Mouse (Mus musculus) left cerebral cortex, postnatal 14 days (tissue): ENCODE results near the gene Dner. TPM values are rescaled to one million over a fixed set of nuclear protein-coding genes. Genes with fewer than 3 reads are reported as not detected.
A peak's percentile ranks its signal among the peaks of the same experiment; 100 is the strongest.

Experiments used
- DNase-seq, 2 experiments: peaks; one replicate each; pipeline ENCODE4 v3.0.0; 2021 to 2022; ENCODE audit warnings: low spot score in 2 of 2, mixed read lengths in 1 of 2
- intact Hi-C: fragments of 180-260 bp; cut with DNase I; formaldehyde crosslinking; loops from one replicate; pipeline ENCODE4 v1.15.1; 2025
- total RNA-seq, 2 experiments: library from RNA; stranded (reverse); gene quantifications; 2 replicates each; pipeline ENCODE4 v1.2.3; 2021

Gene Dner
- total RNA-seq, 2 experiments from 2014 or later = 203 to 215 TPM

GRCm38 (mm10) chr1:84664377-84665118, 31.5 kb downstream of the Dner start:
- DNase-seq = no peak
- intact Hi-C loops = no loop called here

- intact Hi-C loops = no loop called here
- no peak for DNase-seq
Observed at GRCm38 (mm10) chr1:84646781-84647180, 49.2 kb downstream of the Dner start.

DNA sequence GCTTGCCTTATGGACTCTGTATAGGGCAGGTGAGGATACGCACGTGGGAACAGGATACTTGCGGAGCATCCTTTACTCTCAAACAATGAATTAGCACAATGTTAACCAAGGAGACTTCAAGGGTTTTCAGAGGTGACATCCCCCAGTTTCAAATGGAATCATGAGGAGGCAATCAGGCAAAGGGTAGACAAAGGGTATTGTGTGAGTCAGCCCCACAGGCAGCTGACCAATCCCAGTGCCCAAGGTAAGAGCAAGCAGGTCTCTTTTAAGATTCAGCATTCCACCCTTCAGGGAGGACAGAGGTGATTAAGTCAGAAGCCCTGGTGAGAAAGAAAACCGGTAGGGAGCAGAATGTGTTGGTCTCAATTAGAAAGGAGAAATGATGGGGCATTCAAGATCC, 55.6 kb downstream of the Dner start:
- DNase-seq = no peak
- intact Hi-C loops = no loop called here

DNA sequence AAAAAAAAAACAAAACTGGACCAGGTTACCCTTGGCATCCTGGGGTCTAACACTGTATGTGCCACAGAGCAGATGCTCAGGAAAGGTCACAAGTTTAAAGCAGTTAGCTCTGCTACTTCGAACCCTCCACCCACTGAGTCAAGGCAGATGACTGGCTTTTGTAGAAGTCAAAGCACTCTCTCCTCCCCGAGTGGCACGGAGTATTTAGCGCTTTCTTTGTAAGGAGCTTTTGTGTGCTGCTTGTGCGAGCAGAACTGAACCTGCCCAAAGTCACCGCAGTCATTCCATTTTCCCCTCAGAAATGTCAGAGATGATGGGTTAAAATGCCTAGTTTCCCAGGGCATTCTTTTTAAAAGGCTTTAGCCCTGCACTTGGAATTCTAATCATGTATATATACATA, 59.1 kb downstream of the Dner start:
- intact Hi-C loops = no loop called here
- no peak for DNase-seq

- peak in 1 of 2 experiments; percentile 61 for DNase-seq
- intact Hi-C loops = no loop called here
Observed at GRCm38 (mm10) chr1:84628244-84628643, 67.8 kb downstream of the Dner start.

DNA sequence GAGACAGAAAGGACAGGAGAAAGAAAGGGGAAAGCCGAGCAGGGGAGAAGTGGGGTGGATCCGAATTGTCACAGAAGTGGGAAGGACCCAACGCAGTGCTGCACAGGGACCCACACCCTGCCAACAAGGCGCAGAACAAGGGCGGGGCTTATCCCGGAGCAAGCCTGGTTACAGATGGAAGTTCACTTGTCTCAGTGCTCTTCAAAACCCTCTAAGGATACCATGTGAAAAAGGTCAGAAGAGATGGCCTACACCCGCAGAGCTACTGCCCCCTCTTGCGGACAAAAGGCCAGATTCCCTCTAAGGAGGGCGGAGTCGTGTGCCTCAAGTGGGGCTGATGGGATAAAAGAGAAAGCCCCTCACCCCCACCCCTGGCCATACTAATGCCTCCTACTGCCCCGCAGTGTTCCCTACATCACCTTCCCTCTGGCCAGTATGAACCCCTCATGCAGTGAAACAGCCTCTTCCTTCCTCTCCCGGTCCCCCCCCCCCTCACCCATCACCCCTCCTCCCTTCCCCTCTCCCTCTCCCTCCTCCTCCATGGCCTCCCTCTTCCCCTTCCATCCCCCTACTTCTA, 73.0 kb downstream of the Dner start:
- intact Hi-C loops = loop anchor here (5.0 kb wide), 1 partner anchor 74 kb away; the partner anchor contains the start of gene Dner
- no peak for DNase-seq

DNA sequence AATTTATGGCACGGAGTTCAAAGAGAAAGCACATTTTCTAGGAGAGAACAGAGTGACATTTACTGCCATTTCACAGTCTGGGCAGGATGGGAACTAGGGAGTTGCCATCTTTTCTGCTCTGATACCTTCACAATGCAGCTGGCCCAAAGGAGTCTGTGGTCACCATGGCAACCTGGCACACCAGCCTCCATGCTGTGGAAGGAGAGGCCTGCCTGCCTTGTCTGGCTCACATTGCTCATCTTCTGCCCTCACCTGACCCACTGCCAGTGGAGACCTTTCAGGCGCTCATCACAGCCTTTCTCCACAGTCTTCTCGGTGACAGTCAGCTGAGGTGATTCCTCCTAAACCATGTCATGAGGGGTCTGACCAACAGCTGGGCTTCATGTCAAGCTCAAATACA, 74.7 kb downstream of the Dner start:
- peak; percentile 74 to 89 for DNase-seq
- intact Hi-C loops = loop anchor here (5.0 kb wide), 1 partner anchor 76 kb away; the partner anchor contains the start of gene Dner

DNA sequence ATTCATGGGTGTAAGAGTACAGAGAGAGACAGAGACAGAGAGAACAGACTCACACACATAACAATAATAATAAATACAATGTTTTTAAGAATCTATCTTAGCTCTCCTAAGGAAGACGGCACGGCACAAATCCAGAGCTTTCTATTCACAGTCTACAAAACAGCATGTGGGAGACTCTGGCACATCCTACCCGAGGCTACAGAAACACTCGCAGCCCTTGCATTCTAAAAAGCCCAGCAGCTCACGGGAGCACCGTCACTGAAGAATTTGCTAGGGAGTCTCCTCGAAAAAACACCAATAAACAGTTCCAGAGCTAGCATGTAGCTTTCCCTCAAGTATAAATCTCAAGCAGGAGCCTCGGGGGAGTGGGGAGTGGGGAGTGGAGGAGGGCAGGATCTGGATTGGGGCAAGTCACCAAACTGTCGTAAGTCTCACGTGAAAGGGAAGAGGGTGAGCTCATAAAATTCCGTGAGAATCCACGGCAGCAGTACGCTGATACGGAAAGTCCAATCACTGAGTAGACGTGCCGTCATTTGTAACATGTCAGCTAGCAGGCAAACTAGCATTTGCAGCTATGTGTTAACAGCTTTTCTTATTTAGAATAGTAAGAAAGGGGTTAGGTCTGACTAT, 76.8 kb downstream of the Dner start:
- peak; percentile 57 to 65 for DNase-seq
- intact Hi-C loops = no loop called here

DNA sequence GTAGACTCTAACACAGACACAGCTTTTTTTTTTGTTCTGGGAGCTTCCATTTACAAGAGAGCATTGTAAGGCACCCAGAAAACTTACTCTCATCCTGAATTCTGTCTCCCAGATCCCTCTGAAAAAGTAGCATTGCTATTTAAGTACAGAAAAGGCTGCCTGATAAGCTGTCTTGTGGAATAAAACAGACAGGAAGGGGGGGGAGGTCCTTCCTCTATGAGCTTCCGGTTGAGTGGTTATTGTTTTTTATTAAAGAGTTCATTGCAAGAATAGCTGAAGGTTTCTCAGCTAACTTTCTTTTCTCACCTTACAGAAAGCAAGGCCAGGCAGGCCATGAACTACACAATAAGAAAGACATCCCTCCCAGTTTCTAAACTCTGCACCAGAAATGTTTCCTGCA, 77.9 kb downstream of the Dner start:
- no peak for DNase-seq
- intact Hi-C loops = no loop called here

- intact Hi-C loops = no loop called here
- no peak for DNase-seq
Observed at GRCm38 (mm10) chr1:84616133-84616532, 79.9 kb downstream of the Dner start.

DNA sequence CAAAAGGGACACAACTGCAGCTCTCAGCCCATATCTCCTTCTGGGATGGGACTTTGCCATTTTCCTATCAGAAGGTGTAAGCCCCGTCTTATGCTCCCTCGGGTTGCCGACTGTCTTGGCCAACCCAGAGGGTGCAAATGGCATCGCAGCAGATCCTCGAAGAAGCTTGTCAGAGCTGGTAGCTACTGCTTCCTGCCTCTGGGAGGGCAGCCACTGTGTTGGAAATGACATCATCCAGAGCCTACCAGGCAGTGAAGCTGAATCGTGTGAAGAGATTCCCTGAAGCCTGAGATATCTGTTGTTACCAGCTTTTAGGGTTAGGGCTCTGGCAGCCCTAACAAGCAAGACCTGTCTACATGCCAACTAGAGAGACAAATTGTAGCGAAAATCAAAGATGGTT, 81.4 kb downstream of the Dner start:
- intact Hi-C loops = no loop called here
- no peak for DNase-seq

DNA sequence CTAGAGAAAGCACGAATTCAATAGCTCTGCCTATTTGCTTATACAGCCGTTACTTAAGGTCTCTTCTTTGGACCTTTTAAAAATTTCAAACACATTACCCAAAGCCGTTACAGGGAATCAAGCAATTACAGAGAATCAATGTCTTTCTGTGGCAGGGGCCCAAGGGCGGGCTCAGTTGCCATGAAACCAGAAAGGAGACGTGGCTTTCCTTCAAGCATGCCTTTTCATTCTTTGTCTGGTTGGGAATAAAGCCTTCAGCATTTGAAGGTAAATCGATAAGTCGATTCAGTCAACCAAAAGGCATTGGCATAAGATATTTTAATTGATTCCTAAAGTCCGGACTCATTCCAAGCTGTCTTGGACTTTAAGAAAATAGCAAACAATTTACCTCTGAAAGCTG, 82.9 kb downstream of the Dner start:
- DNase-seq = no peak
- intact Hi-C loops = no loop called here

DNA sequence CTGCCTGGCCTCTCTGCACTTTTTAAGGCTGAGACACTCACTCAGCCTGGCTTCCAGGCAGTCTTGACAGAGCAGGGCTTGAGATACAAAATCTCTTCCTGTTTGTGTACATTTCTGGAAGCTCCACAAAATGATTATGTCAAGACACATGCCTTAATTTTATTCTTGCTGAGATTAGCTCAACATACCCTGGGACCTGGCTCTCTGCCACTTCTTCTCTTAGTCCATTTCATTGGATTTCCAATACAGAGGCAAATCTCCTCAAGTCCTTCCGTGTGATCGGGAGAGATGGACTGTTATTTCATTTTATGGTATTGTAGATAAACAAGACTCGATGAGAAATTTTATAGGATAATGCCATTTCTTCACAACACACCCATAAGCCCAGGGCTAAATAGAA, 84.7 kb downstream of the Dner start:
- no peak for DNase-seq
- intact Hi-C loops = no loop called here

GRCm38 (mm10) chr1:84599025-84599424, 97.0 kb downstream of the Dner start:
- no peak for DNase-seq
- intact Hi-C loops = no loop called here

DNA sequence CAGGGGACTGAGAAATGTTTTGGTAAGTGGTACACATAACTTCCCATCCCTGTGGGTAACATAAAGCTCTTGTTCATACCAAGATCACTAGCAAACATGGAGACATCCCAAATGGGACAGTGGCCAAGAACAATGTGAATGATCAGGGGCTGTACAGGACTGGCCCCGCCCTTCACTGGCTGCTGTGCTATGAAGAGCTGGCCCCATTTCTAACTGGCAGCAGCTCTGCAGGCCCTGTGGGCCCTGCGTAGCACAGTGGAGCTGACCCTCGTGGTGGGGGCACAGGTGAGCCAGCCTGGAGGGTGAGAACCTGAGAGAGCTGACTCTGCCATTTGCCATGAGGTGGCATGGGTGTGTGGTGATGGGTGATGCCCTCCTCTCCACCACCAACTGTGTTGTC, 100.0 kb downstream of the Dner start:
- DNase-seq = no peak
- intact Hi-C loops = no loop called here

GRCm38 (mm10) chr1:84592394-84592793, 103.6 kb downstream of the Dner start:
- intact Hi-C loops = no loop called here
- DNase-seq = no peak

DNA sequence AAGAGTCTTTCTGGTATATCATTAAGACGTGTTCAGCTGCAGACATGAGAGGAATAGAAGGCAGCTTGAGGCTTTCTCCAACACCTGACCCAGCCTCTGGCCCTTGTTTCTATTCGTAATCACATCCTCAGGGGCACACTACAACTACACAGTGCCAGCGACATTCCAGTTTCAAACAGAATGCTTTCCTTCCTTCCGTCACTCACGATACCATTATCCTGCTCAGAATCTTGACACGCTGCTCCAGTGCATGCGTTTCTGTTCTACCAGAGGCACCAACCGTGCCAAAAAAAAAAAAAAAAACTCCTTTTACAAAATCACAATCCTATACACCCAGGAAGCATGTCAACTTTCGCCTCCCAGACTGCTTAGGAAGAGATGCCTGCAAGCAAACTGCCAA, 105.5 kb downstream of the Dner start:
- intact Hi-C loops = no loop called here
- DNase-seq = no peak

DNA sequence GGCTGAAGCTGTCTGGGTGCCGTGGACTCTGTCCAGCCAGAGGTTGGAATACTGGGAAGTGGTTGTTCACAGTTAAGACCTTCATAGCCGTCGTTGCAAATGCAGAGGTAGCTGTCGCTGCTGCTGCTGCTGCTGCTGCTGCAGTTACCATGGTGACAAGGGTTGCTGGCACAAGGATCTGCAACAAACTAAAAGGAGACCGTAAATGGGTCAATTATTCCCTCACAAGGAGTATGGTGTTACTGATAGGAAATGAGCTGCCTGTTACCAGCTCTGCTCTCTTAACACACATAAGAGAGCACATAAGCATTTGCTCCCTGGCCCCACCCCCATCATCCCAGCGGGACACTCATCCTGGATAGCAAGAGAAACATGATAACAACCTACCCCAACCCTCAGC, 110.6 kb downstream of the Dner start:
- DNase-seq = peak in 1 of 2 experiments; percentile 39
- intact Hi-C loops = loop anchor here (5.0 to 10.0 kb wide), 2 partner anchors 112 to 301 kb away; partner anchors contain the start of gene Dner

DNA sequence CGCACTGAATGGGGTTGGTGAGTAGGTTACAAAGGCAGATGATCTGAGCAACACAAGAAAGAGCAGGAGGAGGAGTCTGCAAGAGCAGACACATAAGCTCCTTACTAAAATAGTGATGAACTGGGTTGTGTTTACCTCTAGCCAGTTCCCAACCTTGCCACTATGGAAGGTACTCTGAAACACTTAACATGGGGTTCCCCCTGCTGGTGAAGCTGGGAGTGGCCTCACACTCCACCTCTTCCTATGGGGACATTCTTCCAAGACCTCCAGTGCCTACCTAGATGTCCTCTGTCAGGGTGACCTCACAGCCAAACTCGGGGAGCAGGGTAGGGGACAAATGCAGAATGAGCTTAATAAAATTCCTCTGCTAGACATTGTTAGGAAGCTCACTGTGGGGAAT, 114.2 kb downstream of the Dner start:
- intact Hi-C loops = loop anchor here (5.0 to 10.0 kb wide), 3 partner anchors 150 to 835 kb away; no protein-coding TSS in a partner anchor

DNA sequence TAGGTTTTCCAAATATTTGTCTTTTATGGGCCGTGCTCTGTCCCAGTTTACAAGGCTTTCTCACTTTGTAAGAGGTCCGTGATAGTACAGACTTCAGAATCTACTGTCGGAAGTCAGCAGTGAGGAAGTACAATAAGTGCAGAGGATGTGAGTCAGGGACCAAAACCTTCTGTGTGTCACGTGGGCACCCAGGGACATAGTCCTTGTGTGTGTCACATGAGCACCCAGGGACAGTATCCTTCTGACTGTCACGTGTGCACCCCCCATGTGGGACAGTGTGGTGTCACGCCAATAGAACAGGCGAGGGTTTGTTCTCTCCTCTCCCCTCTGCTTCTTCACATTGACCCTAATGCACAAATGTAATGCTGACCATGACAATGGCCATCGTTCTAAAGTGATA, 134.2 kb downstream of the Dner start:
- DNase-seq = peak in 1 of 2 experiments; percentile 40
- intact Hi-C loops = no loop called here

More for the DNA sequence above, 114.2 kb downstream of the Dner start:
- DNase-seq = peak; percentile 67 to 79

DNA sequence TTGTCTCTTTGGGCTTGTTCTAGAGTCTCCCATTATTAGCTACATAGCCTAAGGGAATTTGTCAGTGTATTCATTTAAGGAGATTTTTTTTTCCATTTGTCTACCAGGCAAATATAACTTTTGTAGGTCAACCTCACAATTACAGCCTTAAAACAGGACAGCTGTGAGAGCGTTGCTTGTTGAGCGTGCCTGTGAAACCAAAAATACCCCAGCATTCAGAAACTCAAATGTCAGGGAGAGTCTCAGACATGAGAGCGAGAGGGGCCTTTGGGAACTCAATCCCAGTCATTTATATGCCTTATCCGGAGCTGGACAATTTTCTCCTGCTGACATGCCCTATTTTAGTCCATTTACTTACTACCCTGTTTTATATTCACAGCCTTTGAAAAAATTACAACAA, 134.6 kb downstream of the Dner start:
- intact Hi-C loops = no loop called here
- DNase-seq = peak in 1 of 2 experiments; percentile 44
